ENCODE assay signal across 21 mouse cellular contexts in the genomic region with DNA sequence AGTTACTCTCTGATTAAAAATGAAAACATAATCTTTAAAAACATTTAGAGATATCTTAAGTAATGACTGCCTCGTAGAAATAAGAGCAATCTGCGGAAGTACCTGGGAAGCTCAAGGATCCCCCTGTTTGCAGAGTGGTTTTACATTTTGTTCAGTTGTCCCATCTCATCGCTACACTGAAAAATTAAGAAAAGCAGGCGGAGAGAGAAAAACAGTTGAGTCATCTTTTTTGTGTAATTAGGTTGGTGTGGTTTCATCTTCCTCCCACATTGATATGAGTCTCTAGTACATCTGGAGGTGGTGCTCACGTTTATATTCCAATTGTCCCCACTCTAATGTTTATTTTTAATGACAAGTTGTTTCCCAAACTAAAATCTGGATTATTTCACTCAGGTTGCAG. TPM values are rescaled to one million over a fixed set of nuclear protein-coding genes. Genes with fewer than 3 reads are reported as not detected.
DNase-seq lines count a peak whose midpoint lies in the region; ATAC-seq lines count a peak whose summit lies in the region.
"Had no signal": no experiment of that assay in that cellular context is flagged by ENCODE, and none has a peak within 500 bp of the region (broad histone marks: within the 10 kb centered on the region; RNA-seq: fewer than 3 reads in every experiment).

No protein-coding gene starts in this region.

- ATAC-seq in midbrain, embryonic 11.5 days (ENCODE audit: low FRiP score): no peak
- ATAC-seq in midbrain, embryonic 13.5 days: no peak
- ATAC-seq in activated CD4-positive, CD25-positive, alpha-beta regulatory T cell, adult 4 months: peak; percentile 40
- ATAC-seq in megakaryocyte progenitor cell, adult 5-6 weeks (replicated peaks; ENCODE audit: poor library complexity): 0 out of 2 replicates have a peak, but pooled peaks have one; percentile 31
- no peak for ATAC-seq in forebrain, embryonic 14.5 days
- ATAC-seq: forebrain, embryonic 15.5 days; intestine, postnatal 0 days; Patski had no signal

- 95% methylated on average over 5 of the region's 5 CpGs for WGBS in midbrain, embryonic 11.5 days
- 94% methylated on average over 5 of the region's 5 CpGs for WGBS in midbrain, embryonic 13.5 days
- WGBS in forebrain, embryonic 14.5 days: 88% methylated on average over 5 of the region's 5 CpGs

- H3K9ac ChIP-seq in midbrain, embryonic 11.5 days (ENCODE audit: low read length): no peak overlapping the region
- no peak overlapping the region for H3K9ac ChIP-seq in midbrain, embryonic 13.5 days (replicated peaks)
- no peak overlapping the region for H3K9ac ChIP-seq in forebrain, embryonic 14.5 days (ENCODE audit: low read length)
- H3K9ac ChIP-seq: forebrain, embryonic 15.5 days; heart, embryonic 13.5 days; hindbrain, embryonic 15.5 days had no signal

- H3K27me3 ChIP-seq in midbrain, embryonic 11.5 days (ENCODE audit: control insufficient read depth, insufficient read depth, low read length): no peaks in the 10 kb centered on the region
- no peaks in the 10 kb centered on the region for H3K27me3 ChIP-seq in midbrain, embryonic 13.5 days
- no peaks in the 10 kb centered on the region for H3K27me3 ChIP-seq in forebrain, embryonic 14.5 days (replicated peaks; ENCODE audit: control insufficient read depth, insufficient read depth, low read length)
- H3K27me3 ChIP-seq: forebrain, embryonic 15.5 days; heart, embryonic 13.5 days; hindbrain, embryonic 15.5 days; Patski had no signal

- no peak overlapping the region for H3K4me3 ChIP-seq in midbrain, embryonic 11.5 days (ENCODE audit: low read depth, low read length)
- H3K4me3 ChIP-seq in midbrain, embryonic 13.5 days (replicated peaks): no peak overlapping the region
- no peak overlapping the region for H3K4me3 ChIP-seq in forebrain, embryonic 14.5 days (ENCODE audit: low read depth, low read length)
- H3K4me3 ChIP-seq: embryonic facial prominence, embryonic 10.5 days; erythroblast, embryonic 14.5 days; forebrain, embryonic 10.5 days; forebrain, embryonic 15.5 days; heart, embryonic 13.5 days; hindbrain, embryonic 15.5 days had no signal

- no peak overlapping the region for H3K4me2 ChIP-seq in midbrain, embryonic 11.5 days
- no peak overlapping the region for H3K4me2 ChIP-seq in midbrain, embryonic 13.5 days (replicated peaks)
- no peak overlapping the region for H3K4me2 ChIP-seq in forebrain, embryonic 14.5 days (ENCODE audit: low read length)
- H3K4me2 ChIP-seq: forebrain, embryonic 15.5 days; heart, embryonic 13.5 days; hindbrain, embryonic 15.5 days had no signal

- no peak overlapping the region for H3K27ac ChIP-seq in midbrain, embryonic 11.5 days (ENCODE audit: low read depth, low read length)
- no peak overlapping the region for H3K27ac ChIP-seq in midbrain, embryonic 13.5 days
- no peak overlapping the region for H3K27ac ChIP-seq in forebrain, embryonic 14.5 days (ENCODE audit: low read depth, low read length)
- H3K27ac ChIP-seq: embryonic facial prominence, embryonic 10.5 days; forebrain, embryonic 10.5 days; forebrain, embryonic 15.5 days; heart, embryonic 13.5 days; hindbrain, embryonic 15.5 days had no signal

- DNase-seq in midbrain, embryonic 11.5 days (ENCODE audit: low spot score, missing footprints): peak; percentile 77
- DNase-seq in forebrain, embryonic 14.5 days (ENCODE audit: low spot score): no peak
- no peak for DNase-seq in retina, postnatal 1 day
- DNase-seq: adrenal gland, adult 2 months; adrenal gland, postnatal 36 days; B cell, adult 2 months; cerebellum, adult 11-12 months; cerebellum, postnatal 10 days; gastrocnemius, postnatal 14 days; heart, postnatal 36 days had no signal

- H3K4me1 ChIP-seq in midbrain, embryonic 11.5 days (ENCODE audit: control insufficient read depth, insufficient read depth, low read length): no peaks in the 10 kb centered on the region
- H3K4me1 ChIP-seq in midbrain, embryonic 13.5 days (replicated peaks): no peaks in the 10 kb centered on the region
- no peaks in the 10 kb centered on the region for H3K4me1 ChIP-seq in forebrain, embryonic 14.5 days (ENCODE audit: control insufficient read depth, insufficient read depth, low read length)
- H3K4me1 ChIP-seq: embryonic facial prominence, embryonic 10.5 days; hindbrain, embryonic 15.5 days had no signal

- no peaks in the 10 kb centered on the region for H3K36me3 ChIP-seq in midbrain, embryonic 11.5 days (ENCODE audit: control insufficient read depth, insufficient read depth, low read length)
- no peaks in the 10 kb centered on the region for H3K36me3 ChIP-seq in midbrain, embryonic 13.5 days
- H3K36me3 ChIP-seq in forebrain, embryonic 14.5 days (ENCODE audit: control insufficient read depth, insufficient read depth, low read length): no peaks in the 10 kb centered on the region
- H3K36me3 ChIP-seq: embryonic facial prominence, embryonic 10.5 days; forebrain, embryonic 10.5 days; forebrain, embryonic 15.5 days; heart, embryonic 13.5 days; hindbrain, embryonic 15.5 days had no signal

- H3K9me3 ChIP-seq in midbrain, embryonic 11.5 days (ENCODE audit: control insufficient read depth, low read length): no peaks in the 10 kb centered on the region
- H3K9me3 ChIP-seq in midbrain, embryonic 13.5 days: no peaks in the 10 kb centered on the region
- H3K9me3 ChIP-seq in forebrain, embryonic 14.5 days (replicated peaks; ENCODE audit: control insufficient read depth, low read length): no peaks in the 10 kb centered on the region
- H3K9me3 ChIP-seq: embryonic facial prominence, embryonic 10.5 days; forebrain, embryonic 10.5 days; forebrain, embryonic 15.5 days; heart, embryonic 13.5 days; hindbrain, embryonic 15.5 days had no signal

RNA-seq across cellular contexts. Expression of gene Glcci1, which starts 15.3 kb away (rescaled TPM):
- 16.5 and 18.2 TPM in 2 replicates for polyA plus RNA-seq in midbrain, embryonic 11.5 days (2014; fragmentation: Nextera tagmentation; extraction: Ambion mirVana)
- polyA plus RNA-seq in midbrain, embryonic 13.5 days (2015; fragmentation: Nextera tagmentation; extraction: Ambion mirVana): 10.5 and 14.6 TPM in 2 replicates
- polyA plus RNA-seq in activated CD4-positive, CD25-positive, alpha-beta regulatory T cell, adult 4 months (2017; shearing (Covaris generic)): 10 to 100 TPM; 18.9 to 29.2 TPM
- total RNA-seq in megakaryocyte progenitor cell, adult 5-6 weeks (2015): 5.1 and 7.1 TPM in 2 replicates
- total RNA-seq in megakaryocyte progenitor cell, adult 5-6 weeks (2017): 0.54 and 5.1 TPM in 2 replicates
- polyA plus RNA-seq in forebrain, embryonic 14.5 days (2014; fragmentation: Nextera tagmentation; extraction: Ambion mirVana): 10.6 and 10.9 TPM in 2 replicates

Comparison
In these comparisons a context has a peak if more than half of its experiments do, and no peak if none do; other contexts are left out.
1. ATAC-seq: peak in activated CD4-positive, CD25-positive, alpha-beta regulatory T cell, adult 4 months (single experiment) and megakaryocyte progenitor cell, adult 5-6 weeks (single experiment); none in midbrain, embryonic 11.5 days (single experiment), midbrain, embryonic 13.5 days (single experiment) and forebrain, embryonic 14.5 days (single experiment).